1 mouse cellular context compared by ENCODE assay signal in genomic region chrX:20688615-20689014, GRCm38 (mm10).
TF ChIP-seq lines count a peak whose summit lies in the region.

No protein-coding gene starts in this region.

TF ChIP-seq in MEL, 35 proteins besides CTCF, POLR2A, EP300 and RAD21 (continued from another document):
- no peak for TF ChIP-seq ZKSCAN1 (IDR thresholded peaks at IDR 0.05; ENCODE audit: low read depth, low read length)
- no peak for TF ChIP-seq ETS1 (IDR thresholded peaks at IDR 0.05; ENCODE audit: low read depth, low read length)
- TF ChIP-seq MYB (IDR thresholded peaks at IDR 0.05; ENCODE audit: low read depth, low read length), result no peak
- TF ChIP-seq POLR2AphosphoS5 (IDR thresholded peaks at IDR 0.05; ENCODE audit: borderline replicate concordance, low read depth, low read length), result no peak
- TF ChIP-seq SMC3 (IDR thresholded peaks at IDR 0.05; ENCODE audit: low read depth, low read length), result no peak
- TF ChIP-seq MEF2A (IDR thresholded peaks at IDR 0.05; ENCODE audit: extremely low read depth, insufficient replicate concordance, low read depth, low read length, poor library complexity, severe bottlenecking), result no peak
- no peak for TF ChIP-seq ELF1 (IDR thresholded peaks at IDR 0.05; ENCODE audit: low read depth, low read length)
- TF ChIP-seq CHD1 (IDR thresholded peaks at IDR 0.05; ENCODE audit: low read depth, low read length), result no peak
- no peak; the same call in 1 of the 2 replicates for TF ChIP-seq HCFC1 (IDR thresholded peaks at IDR 0.05; ENCODE audit: low read depth, low read length)
- no peak for TF ChIP-seq ZNF384 (IDR thresholded peaks at IDR 0.05; ENCODE audit: low read depth, low read length)
- no peak for TF ChIP-seq BHLHE40 (IDR thresholded peaks at IDR 0.05; ENCODE audit: borderline replicate concordance, low read depth, low read length)
- TF ChIP-seq ZC3H11A (IDR thresholded peaks at IDR 0.05; ENCODE audit: low read depth, low read length), result no peak
- TF ChIP-seq E2F4 (IDR thresholded peaks at IDR 0.05; ENCODE audit: borderline replicate concordance, low read depth, low read length), result no peak
